11 mouse cellular contexts compared by ENCODE assay signal in the genomic region with DNA sequence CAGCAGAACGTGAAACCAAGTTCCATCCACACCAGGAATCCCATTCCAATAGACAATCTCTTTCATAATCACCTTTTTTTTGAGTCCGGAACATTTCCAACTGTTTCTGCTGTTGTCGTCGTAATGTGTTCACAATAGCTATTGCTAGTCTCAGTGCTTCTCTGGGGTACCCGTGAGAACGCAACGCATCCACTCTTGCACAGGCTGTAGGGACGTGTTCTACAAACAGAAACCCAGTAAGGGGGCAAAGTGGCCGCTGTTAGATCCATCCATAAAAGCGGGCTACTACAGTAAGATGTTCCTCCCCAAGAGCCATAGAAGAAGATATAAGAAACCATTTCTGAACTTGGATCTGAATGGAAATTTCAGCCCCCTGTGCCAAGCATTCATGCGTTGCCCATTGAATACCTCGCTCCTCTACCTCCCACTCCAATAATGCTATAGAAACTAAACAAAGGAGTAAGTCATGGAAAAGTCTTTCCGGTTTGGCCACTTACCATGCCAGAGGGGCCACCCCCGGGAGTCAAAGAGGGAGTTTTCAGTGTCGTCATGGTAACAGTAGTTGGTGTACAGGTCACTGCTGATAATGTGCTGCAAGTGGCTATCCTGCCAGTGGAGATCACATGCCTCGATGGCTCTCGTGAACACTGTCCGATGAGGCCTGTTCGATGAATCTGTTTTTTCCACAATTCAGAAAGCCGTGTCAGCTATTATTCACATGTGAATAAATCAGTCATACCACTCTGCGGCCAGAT.
DNase-seq lines count a peak whose midpoint lies in the region; ATAC-seq and TF ChIP-seq lines count a peak whose summit lies in the region.
"Had no signal": no experiment of that assay in that cellular context is flagged by ENCODE, and none has a peak within 500 bp of the region (broad histone marks: within the 10 kb centered on the region; RNA-seq: fewer than 3 reads in every experiment).

No protein-coding gene starts in this region.

- H3K36me3 ChIP-seq in kidney, embryonic 16.5 days (ENCODE audit: insufficient read depth, low read length), result peaks cover 41% of the 10 kb centered on the region
- H3K36me3 ChIP-seq in hindbrain, embryonic 13.5 days, result peaks cover 53% of the 10 kb centered on the region
- peaks cover 8% of the 10 kb centered on the region; the same call in 1 of the 2 replicates for H3K36me3 ChIP-seq in midbrain, embryonic 16.5 days (ENCODE audit: control insufficient read depth, insufficient read depth, low read length)
- H3K36me3 ChIP-seq in stomach, embryonic 16.5 days (ENCODE audit: control insufficient read depth, insufficient read depth, low read length), result peaks cover 9% of the 10 kb centered on the region
- H3K36me3 ChIP-seq in thymus, adult 2 months (ENCODE audit: control insufficient read depth, insufficient read depth, low read length), result no peaks in the 10 kb centered on the region; the same call in 1 of the 2 replicates
- H3K36me3 ChIP-seq: liver, embryonic 15.5 days had no signal

- intact Hi-C loops in heart, postnatal 36 days (cut with DNase I), result no loop called here
- intact Hi-C loops in left cerebral cortex, postnatal 36 days (cut with DNase I), result no loop called here

- H3K27me3 ChIP-seq in kidney, embryonic 16.5 days (ENCODE audit: insufficient read depth, low read length), result no peaks in the 10 kb centered on the region
- H3K27me3 ChIP-seq in hindbrain, embryonic 13.5 days, result no peaks in the 10 kb centered on the region
- no peaks in the 10 kb centered on the region for H3K27me3 ChIP-seq in midbrain, embryonic 16.5 days (ENCODE audit: control insufficient read depth, insufficient read depth, low read depth, low read length)
- no peaks in the 10 kb centered on the region for H3K27me3 ChIP-seq in stomach, embryonic 16.5 days (ENCODE audit: control insufficient read depth, insufficient read depth, low read length)
- H3K27me3 ChIP-seq in thymus, adult 2 months (ENCODE audit: control insufficient read depth, insufficient read depth, low read length), result no peaks in the 10 kb centered on the region
- H3K27me3 ChIP-seq: embryonic facial prominence, embryonic 15.5 days; liver, embryonic 15.5 days had no signal

- no peak overlapping the region for H3K4me3 ChIP-seq in kidney, embryonic 16.5 days (ENCODE audit: low read length)
- no peak overlapping the region for H3K4me3 ChIP-seq in hindbrain, embryonic 13.5 days
- H3K4me3 ChIP-seq in midbrain, embryonic 16.5 days (ENCODE audit: low read depth, low read length), result no peak overlapping the region
- no peak overlapping the region for H3K4me3 ChIP-seq in stomach, embryonic 16.5 days (replicated peaks; ENCODE audit: low read length)
- H3K4me3 ChIP-seq in thymus, adult 2 months (ENCODE audit: control insufficient read depth, insufficient read depth, low read length), result no peak overlapping the region
- H3K4me3 ChIP-seq: embryonic facial prominence, embryonic 15.5 days; liver, embryonic 15.5 days had no signal

- WGBS in kidney, embryonic 16.5 days, result 80% methylated on average over 21 of the region's 21 CpGs
- 23% methylated on average over 21 of the region's 21 CpGs for whole genome bisulfite sequencing in hindbrain, embryonic 13.5 days
- 28% methylated on average over 21 of the region's 21 CpGs for whole genome bisulfite sequencing in midbrain, embryonic 16.5 days
- WGBS in stomach, embryonic 16.5 days, result 79% methylated on average over 21 of the region's 21 CpGs
- WGBS in thymus, adult 2 months, result 96% methylated on average over 21 of the region's 21 CpGs

- H3K4me1 ChIP-seq in kidney, embryonic 16.5 days (ENCODE audit: insufficient read depth, low read length), result 0 out of 2 replicates have a peak, but pooled peaks cover 4% of the 10 kb centered on the region
- H3K4me1 ChIP-seq in hindbrain, embryonic 13.5 days (replicated peaks), result peaks cover 23% of the 10 kb centered on the region
- no peaks in the 10 kb centered on the region; the same call in 1 of the 2 replicates for H3K4me1 ChIP-seq in midbrain, embryonic 16.5 days (ENCODE audit: control insufficient read depth, insufficient read depth, low read length)
- no peaks in the 10 kb centered on the region for H3K4me1 ChIP-seq in stomach, embryonic 16.5 days (ENCODE audit: control insufficient read depth, insufficient read depth, low read length)
- H3K4me1 ChIP-seq in thymus, adult 2 months (replicated peaks; ENCODE audit: control insufficient read depth, insufficient read depth, low read length), result no peaks in the 10 kb centered on the region
- H3K4me1 ChIP-seq: embryonic facial prominence, embryonic 15.5 days; liver, embryonic 15.5 days had no signal

- DNase-seq in kidney, postnatal 25 days, result no peak
- no peak for DNase-seq in thymus, adult 2 months
- DNase-seq in heart, postnatal 36 days, result no peak
- no peak for DNase-seq in left cerebral cortex, postnatal 36 days (ENCODE audit: low spot score in 2 of 2)

- ATAC-seq in kidney, embryonic 16.5 days (ENCODE audit: low FRiP score, low TSS enrichment), result peak; percentile 39; the same call in 1 of the 2 replicates
- peak; percentile 84 for ATAC-seq in hindbrain, embryonic 13.5 days (ENCODE audit: low FRiP score)
- ATAC-seq in midbrain, embryonic 16.5 days, result peak; percentile 59; the same call in 1 of the 2 replicates
- ATAC-seq in stomach, embryonic 16.5 days (ENCODE audit: insufficient read depth, low FRiP score), result peak; percentile 62; the same call in 1 of the 2 replicates
- ATAC-seq: inflammation-experienced regulatory T-cells, adult 6 months had no signal

- no peak for TF ChIP-seq POLR2A in thymus, adult 2 months (IDR thresholded peaks at IDR 0.05; ENCODE audit: control insufficient read depth, extremely low read depth, insufficient read depth, low read length, poor library complexity)

- no peak overlapping the region for H3K27ac ChIP-seq in kidney, embryonic 16.5 days (ENCODE audit: low read length)
- H3K27ac ChIP-seq in hindbrain, embryonic 13.5 days, result peak overlapping the region; percentile 46; the same call in 1 of the 2 replicates
- H3K27ac ChIP-seq in midbrain, embryonic 16.5 days (ENCODE audit: low read length), result peak overlapping the region; percentile 28; the same call in 1 of the 2 replicates
- no peak overlapping the region for H3K27ac ChIP-seq in stomach, embryonic 16.5 days (ENCODE audit: low read length)
- H3K27ac ChIP-seq in thymus, adult 2 months (ENCODE audit: control insufficient read depth, insufficient read depth, low read length), result no peak overlapping the region
- H3K27ac ChIP-seq: embryonic facial prominence, embryonic 15.5 days; liver, embryonic 15.5 days had no signal

- no peak overlapping the region for H3K4me2 ChIP-seq in kidney, embryonic 16.5 days (replicated peaks; ENCODE audit: low read depth, low read length)
- no peak overlapping the region for H3K4me2 ChIP-seq in hindbrain, embryonic 13.5 days
- no peak overlapping the region for H3K4me2 ChIP-seq in midbrain, embryonic 16.5 days (ENCODE audit: low read length)
- no peak overlapping the region for H3K4me2 ChIP-seq in stomach, embryonic 16.5 days (ENCODE audit: low read depth, low read length)
- H3K4me2 ChIP-seq: embryonic facial prominence, embryonic 15.5 days; liver, embryonic 15.5 days had no signal

- H3K9ac ChIP-seq in kidney, embryonic 16.5 days (replicated peaks; ENCODE audit: low read length), result no peak overlapping the region
- H3K9ac ChIP-seq in hindbrain, embryonic 13.5 days, result no peak overlapping the region
- no peak overlapping the region for H3K9ac ChIP-seq in midbrain, embryonic 16.5 days (ENCODE audit: low read depth, low read length)
- H3K9ac ChIP-seq in stomach, embryonic 16.5 days (ENCODE audit: low read length), result no peak overlapping the region
- H3K9ac ChIP-seq: embryonic facial prominence, embryonic 15.5 days; liver, embryonic 15.5 days had no signal

- TF ChIP-seq CTCF in thymus, adult 2 months (IDR thresholded peaks at IDR 0.05; ENCODE audit: borderline replicate concordance, control insufficient read depth, extremely low read depth, insufficient read depth, low read length, poor library complexity), result no peak

- H3K9me3 ChIP-seq in kidney, embryonic 16.5 days (ENCODE audit: low read length), result no peaks in the 10 kb centered on the region
- no peaks in the 10 kb centered on the region for H3K9me3 ChIP-seq in hindbrain, embryonic 13.5 days
- no peaks in the 10 kb centered on the region for H3K9me3 ChIP-seq in midbrain, embryonic 16.5 days (replicated peaks; ENCODE audit: control insufficient read depth, low read length, poor library complexity, severe bottlenecking)
- no peaks in the 10 kb centered on the region; the same call in 1 of the 2 replicates for H3K9me3 ChIP-seq in stomach, embryonic 16.5 days (replicated peaks; ENCODE audit: control insufficient read depth, low read length)
- H3K9me3 ChIP-seq: embryonic facial prominence, embryonic 15.5 days; liver, embryonic 15.5 days had no signal

Comparison
In these comparisons a context has a peak if more than half of its experiments do, and no peak if none do; other contexts are left out.
1. H3K27ac ChIP-seq: peak in hindbrain, embryonic 13.5 days (single experiment) and midbrain, embryonic 16.5 days (single experiment); none in kidney, embryonic 16.5 days (single experiment), stomach, embryonic 16.5 days (single experiment) and thymus, adult 2 months (single experiment).
2. Peak in every context shown above with its lines, with median percentiles within 50 percentile points of each other: ATAC-seq.